Mouse (Mus musculus): ENCODE measurements at regions not wholly inside any gene's neighbourhood (a gene's known extent, or its start where the extent isn't known, plus 50 kb on each side); places are given as distances from the start of the nearest gene placed in this dataset.

- no peak for TF ChIP-seq TCF12 (IDR thresholded peaks at IDR 0.05; ENCODE audit: insufficient read depth, poor library complexity, severe bottlenecking)
- no peak for TF ChIP-seq POLR2AphosphoS2 (IDR thresholded peaks at IDR 0.05; ENCODE audit: insufficient read length, low read depth)
- no peak for TF ChIP-seq POLR2A (IDR thresholded peaks at IDR 0.05; ENCODE audit: insufficient read length, low read depth)
- no peak for TF ChIP-seq MAX (IDR thresholded peaks at IDR 0.05; ENCODE audit: low read depth)
Measured at GRCm38 (mm10) chr11:45323766-45324165, 528.1 kb upstream of the Clint1 start.
